Mouse (Mus musculus): ENCODE results near the gene Sun1.

The Sun1 gene

DNA sequence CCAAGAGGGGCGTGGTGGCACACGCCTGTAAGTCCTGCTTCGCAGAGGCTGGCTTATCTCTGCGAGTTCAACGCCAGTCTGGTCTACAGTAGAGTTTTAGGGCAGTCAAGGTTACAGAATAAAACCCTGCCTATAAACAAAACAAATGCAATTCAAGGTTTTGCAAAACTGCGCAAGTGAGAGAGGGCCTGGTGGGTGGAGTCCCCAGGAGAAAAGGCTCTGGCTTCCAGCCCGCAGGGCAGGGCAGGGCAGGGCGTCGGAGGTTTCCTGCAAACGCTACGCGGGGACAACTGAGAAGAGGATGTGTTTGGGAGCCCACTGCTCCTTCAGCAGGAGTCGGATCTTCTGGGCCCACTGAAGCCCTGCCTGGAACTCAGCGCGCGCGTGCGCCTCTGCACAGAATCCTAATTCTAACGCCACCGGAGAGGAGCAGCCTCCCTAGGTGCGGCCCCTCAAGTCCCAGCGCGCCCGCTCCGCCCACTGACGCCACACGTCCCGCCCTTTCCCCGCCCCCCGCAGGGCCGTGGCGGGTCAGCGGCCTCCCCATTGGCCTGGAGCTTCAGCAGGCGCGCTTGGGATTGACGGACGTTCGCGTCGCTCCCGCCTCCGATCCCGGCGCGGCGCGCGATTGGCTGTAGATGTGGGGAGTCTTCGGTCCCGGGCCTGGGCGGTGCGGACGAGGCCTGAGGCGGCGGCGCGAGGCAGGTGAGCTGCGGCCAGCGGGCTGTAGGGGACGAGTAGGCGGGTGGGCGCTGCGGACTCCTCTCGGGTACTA is at the start of gene Sun1:
TSS of gene Sun1 (plus strand) at position 643 of the 775 bp plus-strand sequence.
- peak; percentile 96 for DNase-seq (ENCODE audit: low spot score)

DNA sequence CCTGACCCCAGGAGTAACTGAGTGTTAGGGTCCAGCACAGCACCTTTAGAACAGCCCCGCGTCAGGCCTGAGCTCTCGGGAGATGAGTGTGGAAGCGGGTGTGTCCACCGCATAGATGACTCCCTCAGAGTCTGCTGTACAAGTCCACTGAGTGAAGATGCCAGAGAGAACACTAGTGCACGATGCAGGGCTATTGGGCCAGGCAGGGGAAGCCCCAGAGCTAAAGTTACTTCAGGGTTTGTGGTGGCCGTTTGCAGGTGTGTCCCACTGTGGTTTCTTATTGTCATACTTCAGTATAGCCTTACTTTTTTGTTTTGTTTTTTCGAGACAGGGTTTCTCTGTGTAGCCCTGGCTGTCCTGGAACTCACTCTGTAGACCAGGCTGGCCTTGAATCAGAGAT is 39.5 kb upstream of the Sun1 start:
- no peak for DNase-seq (ENCODE audit: low spot score)

DNA sequence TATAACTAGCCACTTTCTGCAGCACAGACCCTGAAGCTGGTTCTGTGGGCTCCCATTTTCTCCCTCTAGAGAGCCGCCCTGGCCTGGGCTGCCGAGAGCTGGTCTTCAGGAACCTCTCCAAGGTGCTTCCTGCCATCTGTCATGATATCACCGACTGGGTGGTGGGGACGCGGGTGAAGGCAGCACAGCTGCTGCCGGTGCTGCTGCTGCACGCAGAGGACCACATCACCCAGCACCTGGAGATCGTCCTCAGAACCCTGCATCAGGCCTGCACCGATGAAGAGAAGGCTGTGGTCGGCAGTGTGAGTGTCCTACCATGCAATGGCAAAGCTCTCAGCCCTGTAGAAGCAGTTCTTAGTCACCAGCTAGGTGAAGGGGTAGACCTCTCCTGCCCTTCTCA is 38.8 kb upstream of the Sun1 start:
- DNase-seq (ENCODE audit: low spot score): no peak

DNA sequence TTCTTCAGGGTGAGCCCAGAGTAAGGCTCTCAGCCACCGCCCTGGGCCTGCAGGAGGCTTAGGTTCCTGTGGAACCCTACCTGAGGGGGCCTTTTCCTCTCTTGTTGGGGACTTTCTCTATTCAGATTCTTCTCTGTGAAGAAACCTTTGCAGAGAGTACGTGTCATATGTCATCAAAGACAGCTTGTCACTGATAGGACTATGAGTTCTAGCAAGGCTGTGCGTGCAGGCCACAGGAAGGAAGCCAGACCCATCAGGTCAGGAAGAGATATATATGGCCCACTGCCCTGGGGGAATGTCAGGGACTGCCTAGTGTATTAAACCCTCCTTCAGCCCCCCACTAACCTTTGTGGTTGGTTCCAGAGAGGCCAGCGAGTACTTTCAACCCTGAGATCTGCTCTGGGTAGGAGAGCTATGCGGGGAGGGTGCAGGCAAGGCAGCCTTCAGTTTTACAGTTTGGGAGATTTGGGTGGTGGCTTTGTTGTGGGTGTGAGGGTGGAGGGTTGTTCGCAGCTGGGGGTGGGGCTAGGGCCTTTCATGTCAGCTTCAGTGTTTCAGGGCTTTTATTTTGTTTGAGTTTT is 33.6 kb upstream of the Sun1 start:
- DNase-seq (ENCODE audit: low spot score): no peak

DNA sequence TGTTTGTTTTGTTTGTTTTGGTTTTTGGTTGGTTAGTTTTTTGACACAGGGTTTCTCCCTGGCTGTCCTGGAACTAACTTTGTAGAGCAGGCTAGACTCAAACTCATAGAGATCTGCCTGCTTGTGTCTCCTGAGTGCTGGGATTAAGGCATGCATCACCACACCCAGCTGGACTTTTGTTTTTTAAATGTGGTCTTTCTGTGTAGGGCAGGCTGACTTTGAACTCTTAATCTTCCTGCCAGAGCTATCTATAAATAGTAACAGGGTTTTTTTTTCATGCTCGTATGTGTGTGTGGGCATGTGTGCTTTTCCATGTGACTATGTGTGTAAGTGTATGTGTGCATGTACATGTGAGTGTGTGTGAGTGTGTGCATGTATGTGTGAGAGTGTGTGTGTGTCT is 32.9 kb upstream of the Sun1 start:
- no peak for DNase-seq (ENCODE audit: low spot score)

DNA sequence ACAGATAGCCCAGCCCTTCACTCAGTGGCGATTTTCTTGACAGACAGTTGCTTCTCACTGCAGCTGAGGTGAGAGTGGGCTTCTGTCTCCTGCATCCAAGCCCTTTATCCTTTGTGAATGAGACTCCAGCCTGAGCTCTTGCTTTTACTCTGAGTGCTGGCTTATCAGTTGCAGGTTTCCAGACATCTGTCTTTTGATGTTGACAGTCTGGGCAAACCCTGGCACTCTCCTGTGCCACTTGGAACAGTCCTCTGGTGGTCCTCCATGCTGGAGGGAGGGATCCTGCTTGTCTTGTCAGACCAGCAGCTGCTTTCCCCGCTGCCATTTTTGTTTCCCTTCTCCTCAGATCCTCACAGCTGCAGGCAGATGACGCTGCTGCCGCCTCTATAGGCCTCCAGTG is 28.5 kb upstream of the Sun1 start:
- DNase-seq (ENCODE audit: low spot score): no peak

GRCm38 (mm10) chr5:139174141-139174540 is 26.3 kb upstream of the Sun1 start:
- no peak for DNase-seq (ENCODE audit: low spot score)

- DNase-seq (ENCODE audit: low spot score): no peak
Measured at GRCm38 (mm10) chr5:139174556-139175547, 25.6 kb upstream of the Sun1 start.

DNA sequence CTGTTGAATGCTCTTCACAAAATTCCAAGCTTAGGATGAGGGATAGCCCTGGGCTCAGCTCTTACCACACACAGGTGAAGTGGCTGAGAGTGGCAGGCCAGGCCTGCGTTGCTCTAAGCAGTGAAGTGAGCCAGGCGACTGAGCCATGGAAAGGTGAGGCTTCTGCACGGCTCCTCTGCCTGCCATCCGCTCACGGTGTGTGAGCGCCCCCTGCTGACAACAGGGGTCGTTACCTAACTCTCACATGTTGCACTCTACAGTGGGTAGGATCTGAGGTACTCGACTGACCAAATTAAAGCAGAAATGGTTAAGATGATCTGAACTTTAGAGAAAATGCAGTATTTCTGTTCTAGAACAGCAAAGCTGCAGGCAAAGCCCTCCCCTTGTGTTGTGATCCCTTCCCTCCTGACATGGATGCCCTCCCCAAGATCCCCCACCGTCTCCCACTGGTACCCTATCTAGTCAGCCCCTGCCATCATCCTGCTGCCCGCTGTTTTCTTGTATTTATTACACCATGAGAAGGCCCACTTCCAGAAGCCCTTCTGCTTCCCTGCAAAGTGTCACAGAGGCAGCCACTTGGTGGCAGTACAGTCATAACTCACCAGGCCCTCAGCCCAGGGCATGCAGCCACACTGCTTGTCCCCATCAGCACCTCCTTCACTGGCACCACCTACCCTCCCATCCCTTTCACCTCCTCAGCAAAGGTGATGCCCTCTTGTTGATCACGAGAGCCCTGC is 21.4 kb upstream of the Sun1 start:
- peak; percentile 60 for DNase-seq (ENCODE audit: low spot score)

DNA sequence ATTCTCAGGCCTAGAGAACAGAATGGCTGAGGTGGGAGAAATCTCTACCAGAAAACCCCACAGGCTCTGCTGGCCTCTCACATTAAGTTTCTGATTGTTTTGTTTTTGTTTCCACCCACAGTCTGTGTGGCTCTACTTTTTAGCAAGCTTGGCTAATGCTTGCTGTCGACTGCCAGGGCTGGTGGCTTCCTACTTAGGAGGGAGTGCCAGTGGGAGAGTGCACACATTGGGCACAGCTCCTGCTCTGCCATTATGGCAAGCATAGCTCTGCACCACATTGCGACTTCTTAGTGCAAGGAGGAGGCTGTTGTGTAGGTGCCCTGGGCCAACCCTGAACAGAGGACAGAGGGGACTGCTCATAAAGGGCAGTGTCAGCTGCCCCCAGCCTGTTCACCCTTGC is 17.3 kb upstream of the Sun1 start:
- DNase-seq (ENCODE audit: low spot score): no peak

GRCm38 (mm10) chr5:139183601-139184000 is 16.8 kb upstream of the Sun1 start:
- no peak for DNase-seq (ENCODE audit: low spot score)

DNA sequence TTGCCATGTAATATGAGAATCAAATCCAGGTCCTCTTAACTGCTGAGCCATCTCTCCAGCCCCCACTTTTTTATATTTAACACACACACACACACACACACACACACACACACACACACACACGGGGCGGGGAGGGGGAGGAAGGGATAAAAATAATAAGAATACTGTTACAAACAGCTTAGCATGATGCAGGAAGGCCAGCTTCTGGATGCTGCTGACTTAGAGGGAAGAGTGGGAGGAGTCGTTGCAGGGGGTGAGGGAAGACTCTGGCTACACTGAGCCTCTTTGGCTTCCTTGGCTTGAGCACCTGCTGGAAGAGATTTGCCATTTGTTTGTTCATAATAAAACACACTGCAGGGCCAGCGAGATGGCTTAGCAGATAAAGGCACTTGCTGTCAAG is 15.5 kb upstream of the Sun1 start:
- DNase-seq (ENCODE audit: low spot score): no peak

GRCm38 (mm10) chr5:139189726-139190125 is 10.7 kb upstream of the Sun1 start:
- DNase-seq (ENCODE audit: low spot score): no peak

DNA sequence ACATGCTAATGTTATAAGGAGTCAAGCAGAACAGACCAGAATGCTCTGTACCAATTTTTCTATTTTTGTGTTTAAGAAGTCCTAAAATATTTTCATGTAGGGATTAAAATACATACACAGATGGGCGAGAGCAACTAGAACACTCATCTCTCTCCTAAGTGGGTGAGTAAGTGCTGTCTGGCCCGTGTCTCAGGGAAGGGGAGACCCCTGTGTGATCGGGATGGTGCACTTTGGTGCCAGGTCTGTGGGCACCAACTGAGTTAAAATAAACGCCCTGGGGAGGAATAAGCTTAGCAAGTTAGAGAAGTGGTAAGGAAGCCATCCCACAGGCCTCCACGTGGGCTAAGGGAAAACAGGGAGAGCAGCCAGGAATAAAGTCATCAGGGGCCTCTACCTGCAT is 9.5 kb upstream of the Sun1 start:
- no peak for DNase-seq (ENCODE audit: low spot score)

DNA sequence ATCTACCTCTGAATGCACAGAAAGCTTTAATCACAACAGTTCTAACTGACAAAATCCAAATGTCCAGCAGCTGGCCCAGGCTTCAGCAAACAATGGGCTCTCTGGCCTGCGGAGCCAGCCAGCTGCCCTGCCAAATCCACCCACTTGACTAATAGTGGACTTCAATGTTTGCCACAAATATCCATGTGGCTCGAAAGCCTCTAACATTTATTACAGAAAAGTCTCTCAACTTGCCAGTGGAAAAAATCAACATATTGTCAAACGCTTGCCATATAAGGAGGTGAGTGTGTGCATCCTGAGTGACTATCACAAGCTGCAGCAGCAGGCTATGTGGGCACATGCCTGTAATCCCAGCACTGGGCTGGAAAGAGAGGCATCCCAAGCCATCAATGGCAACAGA is 1.7 kb upstream of the Sun1 start:
- DNase-seq (ENCODE audit: low spot score): no peak

DNA sequence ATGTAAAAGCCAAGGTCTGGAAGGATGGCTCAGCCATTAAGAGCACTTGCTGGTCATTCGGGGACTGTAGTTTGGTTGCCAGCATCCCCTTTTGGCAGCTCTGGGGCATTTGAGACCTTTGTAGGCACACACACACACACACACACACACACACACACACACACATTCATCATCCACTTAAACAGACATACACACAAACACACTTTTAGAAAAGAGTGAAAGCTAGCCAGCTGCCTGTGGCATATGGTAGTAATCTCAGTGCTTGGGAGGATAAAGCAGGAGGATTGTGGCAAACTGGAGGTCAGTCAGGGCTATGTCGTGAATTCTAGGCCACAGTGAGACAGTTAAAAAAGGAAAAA is 822 bp upstream of the Sun1 start:
- no peak for DNase-seq (ENCODE audit: low spot score)

DNA sequence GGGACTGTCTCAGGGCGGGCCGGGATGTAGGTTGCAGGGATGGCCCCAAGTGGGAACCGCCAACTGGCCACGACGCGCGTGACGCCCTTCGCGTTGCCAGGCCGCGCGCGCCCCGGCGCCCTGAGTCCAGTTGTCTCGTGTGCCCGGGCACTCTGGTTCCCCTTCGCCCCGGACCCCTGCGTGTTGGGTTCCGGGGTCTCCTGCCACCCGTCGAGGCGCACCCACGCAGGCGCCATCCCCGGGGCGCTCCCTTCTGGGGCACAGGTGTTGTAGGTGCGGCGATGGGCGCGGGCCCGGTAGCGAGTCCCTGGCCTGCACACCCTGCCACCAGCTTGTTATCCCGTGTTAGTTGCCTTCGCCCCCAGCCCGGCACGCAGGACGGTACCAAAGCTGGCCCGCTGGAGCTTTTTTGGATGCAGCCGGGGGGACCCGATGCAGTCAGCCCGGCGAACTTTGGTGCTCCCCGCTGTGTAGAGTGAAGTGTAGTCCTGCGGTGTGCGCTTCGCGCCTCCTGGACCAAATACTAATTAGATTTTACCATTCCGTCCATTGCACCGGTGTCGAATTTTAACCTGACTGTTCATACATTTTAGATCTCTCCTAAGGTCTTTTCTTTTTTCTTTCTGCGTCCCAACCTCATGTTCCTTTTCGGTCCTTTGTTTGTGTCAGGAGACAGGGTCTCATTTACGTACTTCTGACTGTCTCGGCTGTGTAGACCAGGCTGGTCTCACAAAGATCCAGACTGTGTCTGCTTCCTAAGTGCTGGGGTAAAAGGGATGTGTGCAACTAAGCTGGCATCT is 533 bp downstream of the Sun1 start:
- no peak for DNase-seq (ENCODE audit: low spot score)

DNA sequence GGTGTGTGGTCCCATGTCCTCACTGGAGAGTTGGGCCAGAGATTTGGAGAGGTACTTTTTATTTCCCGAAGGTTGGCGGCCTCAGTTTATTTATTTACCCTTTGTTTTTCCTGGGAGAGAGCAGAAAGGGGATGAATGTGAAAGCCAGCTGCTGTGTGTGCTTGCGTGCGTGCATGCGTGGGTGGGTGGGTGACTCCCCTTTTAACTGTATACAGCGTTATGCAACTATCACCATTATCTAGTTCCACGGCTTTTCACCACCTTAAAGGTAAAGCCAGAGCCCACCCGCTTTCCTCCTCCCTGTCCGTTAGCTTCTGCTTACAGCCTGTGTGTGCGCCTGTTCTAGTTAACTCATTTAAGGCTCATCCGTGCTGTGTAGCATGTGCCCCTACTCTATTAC is 1.7 kb downstream of the Sun1 start:
- no peak for DNase-seq (ENCODE audit: low spot score)

GRCm38 (mm10) chr5:139203312-139203711 is 2.9 kb downstream of the Sun1 start:
- no peak for DNase-seq (ENCODE audit: low spot score)

DNA sequence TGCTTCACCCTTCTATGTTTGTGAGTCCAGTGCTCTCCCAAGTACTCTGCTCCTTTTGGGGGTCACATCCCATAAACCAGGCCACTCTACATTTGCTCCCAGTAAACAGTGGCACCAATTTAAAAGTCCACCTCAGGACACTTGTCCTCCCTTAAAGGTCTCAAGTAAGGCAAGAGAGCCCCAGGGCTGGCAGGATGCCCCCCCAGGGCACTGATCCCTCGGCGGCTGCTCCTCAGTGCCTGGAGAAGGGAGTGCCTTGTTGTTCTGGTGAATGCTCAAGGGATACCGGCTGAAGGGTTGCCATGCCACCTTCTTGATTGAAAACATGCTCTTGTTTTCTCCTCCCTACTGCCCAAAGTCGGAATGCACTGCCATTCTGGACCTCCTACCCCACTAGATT is 5.6 kb downstream of the Sun1 start:
- no peak for DNase-seq (ENCODE audit: low spot score)

DNA sequence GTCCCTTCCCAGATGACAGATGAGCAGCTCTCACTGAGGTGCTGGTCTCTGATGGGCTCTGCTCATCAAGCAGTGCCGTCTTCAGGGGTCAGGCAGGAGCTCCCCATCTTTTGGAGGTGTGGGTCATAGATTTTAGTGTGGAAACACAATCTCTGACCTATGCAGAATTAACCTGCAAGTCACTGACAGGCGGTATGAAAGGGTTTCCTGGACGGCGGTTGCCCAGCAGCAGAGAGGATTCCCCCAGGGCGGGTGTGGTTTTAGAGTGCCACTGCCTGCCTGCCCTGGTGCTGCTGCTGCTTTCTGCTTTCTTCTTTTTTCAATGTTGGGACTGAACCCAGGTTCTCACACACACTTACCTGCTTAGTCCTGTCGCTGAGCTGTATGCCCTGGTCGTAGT is 6.1 kb downstream of the Sun1 start:
- no peak for DNase-seq (ENCODE audit: low spot score)

All from ovary, postnatal 10 days (tissue).